Mouse (Mus musculus): Measurements from ENCODE around the gene Smpd1.

DNA sequence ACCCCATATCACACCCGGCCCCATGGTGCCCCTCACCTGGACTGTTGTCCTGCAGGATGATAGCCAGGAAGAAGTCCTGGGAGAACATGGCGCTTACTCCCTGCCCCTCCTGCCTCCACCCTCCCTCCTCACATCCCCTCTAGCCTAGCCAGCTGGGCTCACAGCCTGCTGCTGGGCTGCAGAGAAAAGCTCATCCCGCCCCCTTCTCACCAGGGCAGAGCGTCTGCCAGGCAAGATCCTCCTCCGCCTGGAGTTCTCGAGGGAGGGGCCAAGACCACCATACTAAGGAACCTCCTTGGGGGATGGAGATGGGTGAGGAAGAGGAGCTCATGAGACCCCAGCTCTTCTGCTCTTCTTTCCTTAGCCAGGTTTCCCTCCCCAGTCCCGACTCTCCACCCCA is 14.4 kb downstream of the Smpd1 start:
- TF ChIP-seq FLI1 (IDR thresholded peaks at IDR 0.05; ENCODE audit: low read length) (no peak), GATA1 (IDR thresholded peaks at IDR 0.05; ENCODE audit: borderline replicate concordance, low read length) (no peak)
